Mouse (Mus musculus) ES-E14 (cell line): ENCODE data around the gene Llcfc1. TPM values are rescaled to one million over a fixed set of nuclear protein-coding genes. Genes with fewer than 3 reads are reported as not detected.

Source experiments
- DNase-seq: peaks from one replicate; pipeline ENCODE4 v3.0.0-alpha.2; 2013; ENCODE audit warnings: low read depth, low spot score
- H3K27ac ChIP-seq: 2 replicates; pipeline ENCODE4 v1.5.1; 2012; ENCODE audit warnings: low read depth, mild to moderate bottlenecking, low read length, moderate library complexity, mixed read lengths; ENCODE audit not compliant: poor library complexity, insufficient read depth, severe bottlenecking
- H3K36me3 ChIP-seq: 2 replicates; pipeline ENCODE4 v1.6.1; 2012; ENCODE audit warnings: mild to moderate bottlenecking, low read length, moderate library complexity, mixed read lengths; ENCODE audit not compliant: control insufficient read depth, poor library complexity, insufficient read depth, severe bottlenecking
- H3K4me1 ChIP-seq, 2 experiments: fragments of 150-350 bp in 1 of 2; sonication (generic) in 1 of 2; 2 replicates each; pipeline ENCODE4 v1.6.1; 2012; ENCODE audit warnings: low read length in 2 of 2, mild to moderate bottlenecking in 1 of 2, mixed read lengths in 1 of 2; ENCODE audit not compliant: control insufficient read depth in 2 of 2, insufficient read depth in 2 of 2, poor library complexity in 1 of 2
- H3K4me3 ChIP-seq, 2 experiments: fragments of 150-350 bp in 1 of 2; sonication (generic) in 1 of 2; 2 replicates each; pipeline ENCODE4 v1.5.1; 2012; ENCODE audit warnings: low read length in 2 of 2, low read depth in 1 of 2, mild to moderate bottlenecking in 1 of 2, mixed read lengths in 1 of 2; ENCODE audit not compliant: insufficient read depth in 1 of 2, poor library complexity in 1 of 2, severe bottlenecking in 1 of 2
- H3K9ac ChIP-seq: 2 replicates; pipeline ENCODE4 v1.6.1; 2012; ENCODE audit warnings: low read depth, mild to moderate bottlenecking, low read length, mixed read lengths; ENCODE audit not compliant: poor library complexity, insufficient read depth, severe bottlenecking
- H3K9me3 ChIP-seq: fragments of 150-350 bp; sonication (generic); 2 replicates; pipeline ENCODE4 v1.6.1; 2012; ENCODE audit warnings: low read depth, mild to moderate bottlenecking, low read length; ENCODE audit not compliant: control insufficient read depth, insufficient read depth
- CHD2 ChIP-seq: IDR thresholded peaks from 2 replicates; pipeline ENCODE4 v1.6.1; 2014; ENCODE audit warnings: mild to moderate bottlenecking, low read depth, low read length, inconsistent platforms
- HCFC1 ChIP-seq: IDR thresholded peaks from 2 replicates; pipeline ENCODE4 v1.6.1; 2012; ENCODE audit warnings: low read length, inconsistent platforms, borderline replicate concordance; ENCODE audit not compliant: insufficient read depth
- MAFK ChIP-seq: IDR thresholded peaks from 2 replicates; pipeline ENCODE4 v1.6.1; 2014; ENCODE audit warnings: mild to moderate bottlenecking, low read depth, low read length, inconsistent platforms; ENCODE audit not compliant: insufficient read depth
- ZC3H11A ChIP-seq: IDR thresholded peaks from 2 replicates; pipeline ENCODE4 v1.6.1; 2012; ENCODE audit warnings: low read depth, mild to moderate bottlenecking, inconsistent platforms, low read length, borderline replicate concordance
- ZNF384 ChIP-seq: IDR thresholded peaks from 2 replicates; pipeline ENCODE4 v1.6.1; 2012; ENCODE audit warnings: low read depth, low read length, inconsistent platforms
- in situ Hi-C, 2 experiments: fragments of 600-800 bp; cut with MboI; formaldehyde crosslinking; loops; one replicate each; pipeline ENCODE4 v1.15.1; 2025; ENCODE audit warnings: low sequenced_read_pairs in 2 of 2, inconsistent platforms in 1 of 2; ENCODE audit not compliant: unreplicated experiment in 2 of 2
- total RNA-seq: library from RNA; depleted of rRNA; stranded (reverse); fragments of 300-350 nt; gene quantifications from 2 replicates; pipeline ENCODE4 v1.2.3, GENCODE M21; 2012

Llcfc1 gene
- total RNA-seq, 1 experiment: not detected

GRCm38 (mm10) chr6:41692200-41692599 is 8.0 kb downstream of the Llcfc1 start:
- no peaks in the 10 kb centered on the region for H3K4me1 ChIP-seq
- TF ChIP-seq HCFC1 (no peak), ZC3H11A (no peak)

GRCm38 (mm10) chr6:41694407-41694806 is 10.2 kb downstream of the Llcfc1 start:
- Histone ChIP-seq H3K4me1 (no peaks in the 10 kb centered on the region), H3K36me3 (no peaks in the 10 kb centered on the region), H3K27ac (no peak overlapping the region), H3K4me3 (no peak overlapping the region), H3K9ac (no peak overlapping the region), H3K9me3 (no peaks in the 10 kb centered on the region)
- TF ChIP-seq ZC3H11A: no peak
- no peak for TF ChIP-seq MAFK
- TF ChIP-seq ZNF384: no peak
- no peak for TF ChIP-seq CHD2
- TF ChIP-seq HCFC1: no peak
- in situ Hi-C loops: no loop called here
- DNase-seq: no peak

More at GRCm38 (mm10) chr6:41692200-41692599, 8.0 kb downstream of the Llcfc1 start:
- Histone ChIP-seq H3K9ac (no peak overlapping the region), H3K36me3 (no peaks in the 10 kb centered on the region), H3K27ac (no peak overlapping the region), H3K4me3 (no peak overlapping the region), H3K9me3 (no peaks in the 10 kb centered on the region)
- DNase-seq: no peak
- in situ Hi-C loops: no loop called here

- Histone ChIP-seq H3K4me3 (no peak overlapping the region), H3K9me3 (no peaks in the 10 kb centered on the region), H3K27ac (no peak overlapping the region), H3K9ac (no peak overlapping the region), H3K4me1 (no peaks in the 10 kb centered on the region), H3K36me3 (no peaks in the 10 kb centered on the region)
- in situ Hi-C loops: no loop called here
- DNase-seq: no peak
- no peak for TF ChIP-seq CHD2
- no peak for TF ChIP-seq HCFC1
- TF ChIP-seq ZC3H11A: no peak
- no peak for TF ChIP-seq ZNF384
- no peak for TF ChIP-seq MAFK
These were observed 17.0 kb downstream of the Llcfc1 start for GRCm38 (mm10) chr6:41701245-41701644.

- Histone ChIP-seq H3K4me3 (no peak overlapping the region), H3K9ac (no peak overlapping the region), H3K27ac (no peak overlapping the region), H3K36me3 (no peaks in the 10 kb centered on the region), H3K4me1 (no peaks in the 10 kb centered on the region), H3K9me3 (no peaks in the 10 kb centered on the region)
- DNase-seq: no peak
- no peak for TF ChIP-seq ZNF384
- TF ChIP-seq ZC3H11A: no peak
- in situ Hi-C loops: no loop called here
These were observed 18.7 kb downstream of the Llcfc1 start for GRCm38 (mm10) chr6:41702928-41703327.

- no peak for DNase-seq
- in situ Hi-C loops: no loop called here
- Histone ChIP-seq H3K4me1 (no peaks in the 10 kb centered on the region), H3K4me3 (no peak within 1 kb of the TSS), H3K9ac (no peak within 1 kb of the TSS), H3K27ac (no peak within 1 kb of the TSS), H3K9me3 (no peaks in the 10 kb centered on the region), H3K36me3 (no peaks in the 10 kb centered on the region)
- TF ChIP-seq ZC3H11A: no peak
- no peak for TF ChIP-seq ZNF384
- TF ChIP-seq MAFK: no peak
- no peak for TF ChIP-seq HCFC1
- no peak for TF ChIP-seq CHD2
These were observed 19.9 kb downstream of the Llcfc1 start, which contains the start of gene Kel for GRCm38 (mm10) chr6:41704123-41704522. Kel (minus strand) TSS chr6:41704339.
